Mouse (Mus musculus) brain, adult 2 months (tissue): ENCODE data around the gene Zswim3.
A peak's percentile ranks its signal among the peaks of the same experiment; 100 is the strongest.

Source experiments
- DNase-seq: peaks from one replicate; pipeline ENCODE4 v3.0.0; 2011; ENCODE audit warnings: low read depth, low spot score

The Zswim3 gene

DNA sequence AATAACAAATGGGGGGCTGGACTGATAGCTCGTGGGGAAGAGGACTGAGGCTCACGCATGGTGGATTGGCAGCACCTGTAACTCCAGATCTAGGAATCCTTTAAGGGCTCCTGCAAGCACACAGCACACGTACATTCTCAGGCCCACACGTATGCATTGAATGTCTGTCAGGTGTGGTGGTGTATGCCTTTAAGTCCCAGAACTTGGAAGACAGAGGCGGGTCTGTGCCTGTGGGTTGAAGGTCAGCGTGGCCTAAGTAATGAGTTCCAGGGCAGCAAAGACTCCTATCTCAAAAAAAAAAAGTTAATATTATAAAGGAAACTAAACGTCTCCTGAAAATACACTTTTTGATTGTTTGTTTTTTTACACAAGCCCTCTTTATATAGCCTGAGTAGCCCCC lies 1.7 kb downstream of the Zswim3 start:
- DNase-seq: no peak

DNA sequence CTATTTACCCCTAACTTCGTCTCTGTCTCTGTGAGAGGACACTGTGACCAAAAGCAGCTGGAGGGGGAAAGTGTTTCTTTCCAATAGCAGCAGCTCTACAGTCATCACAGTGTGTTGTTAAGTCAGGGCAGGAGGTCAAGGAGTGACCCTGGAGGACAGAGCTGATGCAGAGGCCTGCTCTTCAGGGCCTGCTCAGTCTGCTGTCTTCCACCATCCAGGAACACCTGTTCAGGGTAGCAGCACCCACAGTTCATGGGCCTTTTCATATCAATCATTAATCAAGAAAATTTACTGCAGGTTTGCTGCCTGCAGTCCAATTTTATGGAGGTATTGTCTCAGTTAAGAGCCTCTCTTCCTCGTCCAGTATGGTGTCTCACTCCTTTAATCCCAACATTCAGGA lies 8.7 kb downstream of the Zswim3 start:
- DNase-seq: no peak

GRCm38 (mm10) chr2:164815348-164815747 lies 10.4 kb downstream of the Zswim3 start:
- no peak for DNase-seq

DNA sequence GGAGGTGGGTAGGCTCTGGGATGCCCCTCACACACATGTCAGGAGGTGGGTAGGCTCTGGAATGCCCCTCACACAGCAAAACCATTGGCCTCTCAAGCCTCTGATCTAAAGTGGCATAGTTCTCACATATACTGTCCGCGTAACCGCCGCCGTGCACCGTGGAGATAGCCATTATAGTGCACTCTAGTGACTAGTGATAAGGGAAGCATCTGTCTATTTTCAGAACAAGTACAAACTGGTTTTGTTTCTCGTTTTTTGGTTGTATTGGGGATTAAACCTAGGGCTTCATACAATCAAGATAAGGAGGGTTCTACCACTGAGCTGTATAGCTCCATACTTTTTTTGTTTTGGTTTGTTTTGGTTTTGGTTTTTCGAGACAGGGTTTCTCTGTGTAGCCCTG lies 10.9 kb downstream of the Zswim3 start:
- no peak for DNase-seq

DNA sequence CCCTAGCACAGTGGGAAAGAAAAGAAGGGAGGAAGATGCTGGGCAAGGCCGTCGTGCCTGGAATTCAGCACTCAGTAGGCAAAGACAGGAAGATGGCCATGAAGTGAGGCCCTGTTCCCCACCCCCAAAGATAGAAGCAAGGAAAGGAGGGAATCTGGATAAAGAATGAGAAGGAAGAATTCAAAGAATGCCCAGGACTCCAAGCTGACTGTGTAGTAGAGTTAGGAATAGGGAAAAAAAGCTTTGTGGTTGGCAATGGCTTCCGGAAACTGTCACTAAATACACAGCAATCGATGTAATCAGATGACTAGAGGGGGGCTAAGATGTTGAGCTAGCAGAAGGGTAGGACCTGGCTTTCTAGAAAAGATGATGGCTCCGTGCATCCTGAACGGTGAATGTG lies 12.3 kb downstream of the Zswim3 start:
- no peak for DNase-seq

DNA sequence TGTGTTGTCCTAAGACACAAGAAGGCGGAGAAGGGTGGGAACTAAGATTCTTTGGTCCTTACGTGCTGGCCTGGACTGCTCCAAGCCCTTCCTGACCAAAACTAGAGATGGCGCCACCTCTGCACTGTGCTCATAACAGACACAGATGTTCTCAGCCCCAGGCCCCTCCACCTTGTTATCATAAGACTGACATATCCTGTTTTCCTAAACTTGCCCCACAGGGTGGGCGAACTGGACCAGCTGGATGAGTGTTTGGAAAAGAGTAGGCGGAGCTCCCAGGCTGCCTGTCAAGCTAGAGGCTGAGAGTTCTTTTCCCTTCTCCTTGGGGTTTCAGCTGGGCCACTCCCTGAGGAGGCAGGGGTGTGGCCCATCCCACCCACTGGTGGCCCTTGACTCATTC lies 12.8 kb downstream of the Zswim3 start:
- DNase-seq: no peak

DNA sequence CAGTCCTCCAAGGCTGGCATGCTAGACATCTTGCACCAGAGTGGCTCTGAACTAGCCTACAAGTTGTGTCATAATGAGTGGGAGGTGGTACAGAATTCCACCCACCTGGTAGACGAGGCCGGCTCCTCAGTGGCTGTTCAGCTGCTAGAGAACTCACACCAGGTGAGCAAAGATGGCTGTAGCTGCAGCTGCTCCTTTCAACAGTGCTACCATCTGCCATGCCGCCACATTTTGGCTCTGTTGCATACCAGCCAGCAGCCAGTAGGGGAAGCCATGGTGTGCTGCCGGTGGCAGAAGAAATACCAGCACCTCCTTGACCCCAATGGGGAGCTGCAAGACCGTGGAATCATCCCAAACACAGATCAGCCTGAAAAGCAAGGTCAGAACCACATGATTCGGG lies 16.2 kb downstream of the Zswim3 start:
- DNase-seq: peak; percentile 71

GRCm38 (mm10) chr2:164822636-164823165 lies 17.8 kb downstream of the Zswim3 start, which contains the start of gene Zswim1:
TSS of gene Zswim1 (plus strand) at chr2:164822686.
- peak; percentile 100 for DNase-seq

GRCm38 (mm10) chr2:164823181-164823585 lies 18.3 kb downstream of the Zswim3 start:
- DNase-seq: peak; percentile 83

GRCm38 (mm10) chr2:164823969-164824368 lies 19.1 kb downstream of the Zswim3 start:
- DNase-seq: no peak

DNA sequence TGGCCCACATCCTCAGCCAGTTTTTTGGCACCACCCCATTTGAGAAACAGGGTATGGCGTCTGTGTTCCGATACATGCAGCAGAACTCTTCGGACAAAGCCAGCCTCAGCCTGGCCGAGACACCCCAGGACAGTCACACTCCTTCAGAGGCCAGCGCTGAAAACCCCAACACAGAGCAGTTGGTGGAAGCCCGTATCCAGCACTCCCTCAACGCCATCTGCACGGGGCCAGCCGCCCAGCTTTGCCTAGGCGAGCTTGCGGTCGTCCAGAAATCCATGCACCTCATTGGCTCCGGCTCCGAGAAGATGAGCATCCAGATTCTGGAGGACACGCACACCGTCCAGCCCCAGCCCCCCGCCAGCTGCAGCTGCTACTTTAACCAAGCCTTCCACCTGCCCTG lies 20.6 kb downstream of the Zswim3 start:
- DNase-seq: no peak

- DNase-seq: no peak
Observed at GRCm38 (mm10) chr2:164827146-164827850, 22.4 kb downstream of the Zswim3 start.

DNA sequence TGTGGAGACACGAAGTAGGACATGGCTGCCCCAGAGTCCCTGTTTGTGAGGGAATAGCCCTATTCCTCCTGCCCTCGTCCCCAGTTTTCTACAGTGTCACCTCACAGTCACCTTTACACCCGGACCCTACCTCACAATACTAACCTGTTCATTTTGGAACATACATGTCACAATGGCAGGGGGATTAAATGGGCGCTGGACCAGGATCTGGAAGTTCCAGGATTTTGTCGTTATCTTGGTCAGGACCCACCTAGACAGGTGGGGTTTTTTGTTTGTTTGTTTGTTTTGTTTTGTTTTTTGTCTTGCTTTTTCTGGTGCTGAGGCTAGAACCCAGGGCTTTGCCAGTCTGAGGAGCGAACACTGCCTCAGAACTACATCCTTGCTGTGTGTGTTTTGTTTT lies 23.5 kb downstream of the Zswim3 start, which contains the start of gene Spata25:
TSS of gene Spata25 (minus strand) at position 101 of the 400 bp plus-strand sequence.
- DNase-seq: no peak

GRCm38 (mm10) chr2:164829090-164829489 lies 24.2 kb downstream of the Zswim3 start:
- DNase-seq: no peak

GRCm38 (mm10) chr2:164831029-164831428 lies 26.1 kb downstream of the Zswim3 start:
- no peak for DNase-seq

GRCm38 (mm10) chr2:164832032-164832747 lies 27.3 kb downstream of the Zswim3 start:
- DNase-seq: no peak

GRCm38 (mm10) chr2:164832748-164833301 lies 27.9 kb downstream of the Zswim3 start, which contains the start of gene Ctsa:
TSS of gene Ctsa (plus strand) at chr2:164832873.
- DNase-seq: peak; percentile 87

DNA sequence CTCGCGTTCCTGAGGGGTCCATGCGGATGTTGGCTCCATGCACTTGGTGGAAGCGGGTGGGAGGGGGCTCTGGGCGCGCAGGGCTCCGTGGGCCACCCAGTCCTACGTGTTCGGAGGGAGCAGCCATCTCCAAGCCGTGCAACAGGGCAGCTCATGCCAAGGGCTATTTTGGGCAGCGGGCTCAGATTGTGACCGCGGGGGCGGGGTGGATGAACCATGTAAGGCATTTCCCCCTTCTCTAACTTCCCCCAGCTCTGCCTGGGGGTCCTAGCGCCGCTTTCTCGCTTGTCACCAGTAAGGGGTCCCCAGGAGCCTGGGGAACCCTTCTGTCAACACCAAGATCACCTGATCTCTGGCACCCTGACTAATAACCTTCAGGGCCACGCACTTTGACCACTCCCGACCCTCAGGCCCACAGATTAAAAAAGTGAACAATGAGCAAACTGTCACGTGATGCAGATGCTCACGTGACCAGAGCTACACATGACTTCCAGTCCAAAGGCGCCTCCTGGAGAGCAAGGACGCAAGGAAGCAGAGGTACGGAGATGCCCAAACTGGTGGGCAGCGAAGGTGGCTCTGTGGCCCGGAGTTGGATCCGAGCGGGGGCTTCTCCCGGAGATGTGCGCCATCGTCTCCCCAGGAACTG lies 28.5 kb downstream of the Zswim3 start, which contains the start of gene Neurl2:
TSS of gene Neurl2 (minus strand) at position 143 of the 646 bp plus-strand sequence.
- peak; percentile 96 for DNase-seq

- DNase-seq: peak; percentile 60
Observed at GRCm38 (mm10) chr2:164834531-164834930, 29.6 kb downstream of the Zswim3 start.

DNA sequence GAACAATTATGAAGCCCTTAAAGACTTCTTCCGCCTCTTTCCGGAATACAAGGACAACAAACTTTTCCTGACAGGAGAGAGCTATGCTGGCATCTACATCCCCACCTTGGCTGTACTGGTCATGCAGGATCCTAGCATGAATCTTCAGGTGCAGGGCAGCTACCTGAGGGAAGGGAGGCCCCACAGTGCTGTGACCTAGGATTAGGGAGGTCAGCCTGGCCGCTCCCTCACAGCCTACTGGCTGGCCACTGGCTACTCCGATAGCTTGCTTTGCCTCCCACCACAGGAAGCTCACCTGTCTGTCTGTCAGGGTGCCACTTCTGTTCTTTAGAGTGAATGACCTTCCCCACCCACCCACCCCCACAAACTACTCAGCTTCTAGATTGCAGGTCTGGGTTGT lies 30.3 kb downstream of the Zswim3 start:
- no peak for DNase-seq

- DNase-seq: no peak
Observed at GRCm38 (mm10) chr2:164845782-164846181, 40.9 kb downstream of the Zswim3 start.

DNA sequence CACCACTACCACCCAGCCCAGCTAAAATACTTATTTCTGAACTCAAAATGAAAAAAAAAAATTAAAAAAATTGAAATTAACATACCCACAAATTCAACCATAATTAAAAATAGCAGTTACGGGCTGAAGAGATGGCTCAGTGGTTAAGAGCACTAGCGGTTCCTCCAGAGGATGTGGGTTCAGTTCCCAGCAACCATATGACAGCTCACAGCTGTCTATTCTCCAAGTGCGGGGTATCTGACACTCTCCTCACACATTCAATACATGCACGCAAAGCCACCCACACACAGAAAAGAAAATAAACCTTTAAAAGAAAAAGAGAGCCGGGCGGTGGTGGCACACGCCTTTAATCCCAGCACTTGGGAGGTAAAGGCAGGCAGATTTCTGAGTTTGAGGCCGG lies 45.2 kb downstream of the Zswim3 start:
- DNase-seq: peak; percentile 71
